Mouse (Mus musculus) hindbrain, embryonic 16.5 days (tissue): Measurements from ENCODE around the gene Mfap2. TPM values are rescaled to one million over a fixed set of nuclear protein-coding genes. Genes with fewer than 3 reads are reported as not detected.

Source experiments
- ATAC-seq: fragments of 200-750 bp; cut with Nextera tagmentation; 2 replicates; pipeline ENCODE4 v1.8.0; 2017; ENCODE audit warnings: moderate TSS enrichment, moderate library complexity
- H3K27ac ChIP-seq: fragments of 300-500 bp; sonication (generic); 2 replicates; pipeline ENCODE4 v1.5.1; 2014; ENCODE audit warnings: low read depth, mild to moderate bottlenecking, control low read depth, low read length, moderate library complexity
- H3K27me3 ChIP-seq: fragments of 300-500 bp; sonication (generic); replicated peaks from 2 replicates; pipeline ENCODE4 v1.6.1; 2014; ENCODE audit warnings: low read length; ENCODE audit not compliant: control insufficient read depth, insufficient read depth
- H3K36me3 ChIP-seq: fragments of 300-500 bp; sonication (generic); 2 replicates; pipeline ENCODE4 v1.6.1; 2014; ENCODE audit warnings: mild to moderate bottlenecking, low read length, moderate library complexity, mixed read lengths; ENCODE audit not compliant: control insufficient read depth, insufficient read depth
- H3K4me1 ChIP-seq: fragments of 300-500 bp; sonication (generic); 2 replicates; pipeline ENCODE4 v1.6.1; 2014; ENCODE audit warnings: low read depth, low read length; ENCODE audit not compliant: control insufficient read depth, insufficient read depth
- H3K4me2 ChIP-seq: fragments of 300-500 bp; sonication (generic); 2 replicates; pipeline ENCODE4 v1.6.1; 2014; ENCODE audit warnings: mild to moderate bottlenecking, low read length, control low read depth, moderate library complexity
- H3K4me3 ChIP-seq: fragments of 300-500 bp; sonication (generic); 2 replicates; pipeline ENCODE4 v1.5.1; 2014; ENCODE audit warnings: mild to moderate bottlenecking, low read length, control low read depth, moderate library complexity
- H3K9ac ChIP-seq: fragments of 300-500 bp; sonication (generic); 2 replicates; pipeline ENCODE4 v1.6.1; 2014; ENCODE audit warnings: low read depth, mild to moderate bottlenecking, control low read depth, low read length, moderate library complexity
- H3K9me3 ChIP-seq: fragments of 300-500 bp; sonication (generic); 2 replicates; pipeline ENCODE4 v1.6.1; 2014; ENCODE audit warnings: mild to moderate bottlenecking, low read length, moderate library complexity; ENCODE audit not compliant: control insufficient read depth
- WGBS: fragments of 180-500 bp; shearing (Covaris S2); extraction: QIAGEN DNeasy Blood & Tissue Kit; methylation state at CpG from one replicate; pipeline ENCODE4 v1.1.7; 2014; 5-methylcytosine and 5-hydroxymethylcytosine counted together
- polyA plus RNA-seq: library from polyadenylated mRNA; unstranded; fragments of >200 nt; fragmentation: Nextera tagmentation; extraction: Ambion mirVana; gene quantifications from 2 replicates; pipeline ENCODE4 v1.2.1, GENCODE M21; 2015

Gene Mfap2
- polyA plus RNA-seq, 1 experiment from 2014 or later: 130 TPM

DNA sequence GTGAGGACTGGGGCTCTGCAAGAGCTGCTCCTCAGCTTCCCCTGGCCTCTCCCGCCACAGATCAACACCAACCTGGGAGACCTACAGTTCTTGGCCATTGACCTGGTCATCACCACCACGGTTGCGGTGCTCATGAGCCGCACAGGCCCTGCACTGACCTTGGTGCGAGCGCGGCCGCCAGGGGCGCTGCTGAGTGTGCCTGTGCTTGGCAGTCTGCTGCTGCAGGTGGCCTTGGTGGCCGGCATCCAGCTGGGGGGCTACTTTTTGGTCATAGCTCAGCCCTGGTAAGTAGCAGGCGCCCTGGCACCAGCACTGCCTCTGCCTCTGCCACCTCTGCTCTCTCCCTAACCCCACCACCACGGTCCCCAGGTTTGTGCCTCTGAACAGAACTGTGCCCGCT, 4.2 kb upstream of the Mfap2 start:
- ATAC-seq: no peak
- H3K27me3 ChIP-seq: no peaks in the 10 kb centered on the region
- H3K4me1 ChIP-seq: no peaks in the 10 kb centered on the region
- H3K27ac ChIP-seq: no peak overlapping the region
- H3K4me2 ChIP-seq: no peak overlapping the region
- H3K9ac ChIP-seq: no peak overlapping the region
- no peak overlapping the region for H3K4me3 ChIP-seq
- no peaks in the 10 kb centered on the region for H3K9me3 ChIP-seq
- WGBS: 81% methylated on average over 13 of the region's 13 CpGs
- H3K36me3 ChIP-seq: peaks cover 49% of the 10 kb centered on the region

DNA sequence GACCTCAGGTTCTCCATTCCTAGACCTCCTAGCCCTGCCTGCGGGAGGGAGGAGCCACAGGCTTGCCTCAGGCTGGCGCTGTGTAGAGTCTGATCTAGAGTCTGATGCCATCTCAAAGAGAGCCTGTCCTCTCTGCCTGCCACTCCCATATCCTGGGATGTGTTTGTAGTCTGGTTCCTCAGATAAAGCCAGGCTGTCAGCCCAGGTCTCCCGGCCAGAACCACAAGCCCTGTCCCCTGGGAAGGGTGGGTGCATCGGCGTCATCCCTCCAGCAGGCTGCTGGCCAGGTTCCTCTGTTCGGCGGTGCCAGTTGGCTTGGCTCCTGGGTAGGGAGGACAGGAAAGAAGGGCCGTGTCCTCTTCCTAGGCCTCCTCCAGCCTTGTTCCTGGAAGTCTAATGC, 2.2 kb upstream of the Mfap2 start:
- H3K9me3 ChIP-seq: no peaks in the 10 kb centered on the region
- peaks cover 39% of the 10 kb centered on the region for H3K36me3 ChIP-seq
- no peak for ATAC-seq
- H3K27ac ChIP-seq: no peak overlapping the region
- 78% methylated on average over 8 of the region's 8 CpGs for WGBS
- no peak overlapping the region for H3K4me3 ChIP-seq
- no peak overlapping the region for H3K9ac ChIP-seq
- H3K4me1 ChIP-seq: peaks cover 18% of the 10 kb centered on the region
- no peak overlapping the region for H3K4me2 ChIP-seq
- no peaks in the 10 kb centered on the region for H3K27me3 ChIP-seq

- Histone ChIP-seq H3K4me3 (peak overlapping the region; percentile 71), H3K27ac (peak overlapping the region; percentile 81), H3K9me3 (no peaks in the 10 kb centered on the region), H3K36me3 (peaks cover 23% of the 10 kb centered on the region), H3K4me2 (peak overlapping the region; percentile 67), H3K27me3 (no peaks in the 10 kb centered on the region), H3K9ac (peak overlapping the region; percentile 83), H3K4me1 (peaks cover 18% of the 10 kb centered on the region)
- WGBS: under 1% methylated on average over 25 of the region's 26 CpGs
- ATAC-seq: peak; percentile 78
Observed at GRCm38 (mm10) chr4:141010526-141010925, 308 bp downstream of the Mfap2 start.

DNA sequence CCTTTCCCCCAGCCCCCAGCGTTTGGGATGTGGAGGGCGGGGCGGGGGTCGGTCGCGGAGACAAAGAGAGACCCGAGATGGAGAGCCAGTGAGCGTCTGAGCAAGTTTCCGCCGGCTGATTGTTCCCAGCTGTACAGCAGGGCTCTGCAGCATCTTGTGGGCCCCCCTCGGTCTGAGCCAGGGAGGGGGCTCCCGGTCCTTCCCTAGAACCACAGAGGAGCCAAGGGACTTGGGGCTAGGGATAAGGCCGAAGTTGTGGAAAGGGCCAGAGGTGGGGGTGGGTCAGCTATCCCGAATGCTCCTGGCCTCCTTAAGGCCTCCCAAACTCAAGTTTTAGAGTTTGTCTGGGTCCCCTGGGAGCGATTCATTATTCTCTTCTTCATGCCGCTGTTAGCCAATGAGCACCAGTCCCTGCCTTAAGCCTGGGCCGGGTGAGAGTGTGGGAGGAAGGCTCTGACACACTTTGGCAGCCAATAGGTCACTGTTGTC, 767 bp downstream of the Mfap2 start:
- Histone ChIP-seq H3K9ac (peak overlapping the region; percentile 83), H3K27me3 (no peaks in the 10 kb centered on the region), H3K27ac (peak overlapping the region; percentile 81), H3K9me3 (no peaks in the 10 kb centered on the region), H3K4me1 (peaks cover 18% of the 10 kb centered on the region), H3K36me3 (peaks cover 24% of the 10 kb centered on the region), H3K4me2 (peak overlapping the region; percentile 67), H3K4me3 (peak overlapping the region; percentile 71)
- peak; percentile 43 for ATAC-seq
- 0% methylated on average over 17 of the region's 17 CpGs for whole genome bisulfite sequencing

- peak overlapping the region; percentile 83 for H3K9ac ChIP-seq
- no peaks in the 10 kb centered on the region for H3K9me3 ChIP-seq
- no peaks in the 10 kb centered on the region for H3K27me3 ChIP-seq
- peaks cover 19% of the 10 kb centered on the region for H3K36me3 ChIP-seq
- peak; percentile 35 for ATAC-seq
- 32% methylated on average over 14 of the region's 14 CpGs for WGBS
- H3K4me3 ChIP-seq: peak overlapping the region; percentile 71
- H3K27ac ChIP-seq: peak overlapping the region; percentile 81
- peak overlapping the region; percentile 67 for H3K4me2 ChIP-seq
- H3K4me1 ChIP-seq: peaks cover 18% of the 10 kb centered on the region
Observed at GRCm38 (mm10) chr4:141011556-141012328, 1.5 kb downstream of the Mfap2 start.

DNA sequence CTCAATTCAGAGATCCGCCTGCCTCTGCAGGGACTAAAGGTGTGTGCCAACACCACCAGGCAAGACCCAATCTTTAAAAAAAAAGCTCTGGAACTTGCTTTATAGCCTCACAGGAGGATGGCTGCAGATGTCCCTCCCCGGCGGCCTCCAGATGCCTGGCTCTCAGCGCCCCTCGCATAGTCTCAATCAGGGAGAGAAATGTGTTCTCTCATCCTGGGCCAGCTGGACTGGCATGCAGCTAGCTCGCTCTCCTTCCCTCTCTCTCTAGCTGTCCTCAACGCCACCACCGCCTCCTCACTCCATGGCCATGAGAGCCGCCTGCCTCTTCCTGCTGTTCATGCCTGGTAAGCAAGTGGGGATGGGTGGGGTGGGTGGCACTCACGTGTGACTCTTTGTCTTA, 2.3 kb downstream of the Mfap2 start:
- Histone ChIP-seq H3K9ac (no peak overlapping the region), H3K9me3 (no peaks in the 10 kb centered on the region), H3K4me2 (peak overlapping the region; percentile 67), H3K27ac (no peak overlapping the region; the same call in 1 of the 2 replicates), H3K4me1 (peaks cover 18% of the 10 kb centered on the region), H3K36me3 (peaks cover 14% of the 10 kb centered on the region), H3K4me3 (no peak overlapping the region), H3K27me3 (no peaks in the 10 kb centered on the region)
- 58% methylated on average over 10 of the region's 10 CpGs for whole genome bisulfite sequencing
- no peak for ATAC-seq

DNA sequence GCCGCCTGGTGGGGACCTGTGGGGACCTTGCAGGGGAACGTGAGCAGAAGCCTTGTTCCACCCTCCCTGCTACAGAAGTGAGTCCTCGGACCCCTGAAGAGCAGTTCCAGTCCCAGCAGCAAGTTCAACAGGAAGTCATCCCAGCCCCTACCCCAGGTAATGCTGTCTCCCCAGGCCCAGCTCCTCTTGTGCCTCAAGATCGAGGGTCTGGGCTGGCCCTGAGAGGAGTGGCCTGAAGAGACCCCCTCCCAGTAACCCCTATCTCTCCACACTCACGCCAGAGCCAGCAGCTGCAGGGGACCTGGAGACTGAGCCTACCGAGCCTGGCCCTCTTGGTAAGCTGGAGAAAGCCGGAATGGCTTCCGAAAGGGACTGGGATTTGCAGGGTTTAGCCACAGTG, 3.9 kb downstream of the Mfap2 start:
- Histone ChIP-seq H3K4me2 (no peak overlapping the region), H3K36me3 (peaks cover 14% of the 10 kb centered on the region), H3K4me1 (peaks cover 18% of the 10 kb centered on the region), H3K9me3 (no peaks in the 10 kb centered on the region), H3K4me3 (no peak overlapping the region), H3K27ac (no peak overlapping the region), H3K27me3 (no peaks in the 10 kb centered on the region), H3K9ac (no peak overlapping the region)
- 73% methylated on average over 8 of the region's 8 CpGs for WGBS
- ATAC-seq: no peak

DNA sequence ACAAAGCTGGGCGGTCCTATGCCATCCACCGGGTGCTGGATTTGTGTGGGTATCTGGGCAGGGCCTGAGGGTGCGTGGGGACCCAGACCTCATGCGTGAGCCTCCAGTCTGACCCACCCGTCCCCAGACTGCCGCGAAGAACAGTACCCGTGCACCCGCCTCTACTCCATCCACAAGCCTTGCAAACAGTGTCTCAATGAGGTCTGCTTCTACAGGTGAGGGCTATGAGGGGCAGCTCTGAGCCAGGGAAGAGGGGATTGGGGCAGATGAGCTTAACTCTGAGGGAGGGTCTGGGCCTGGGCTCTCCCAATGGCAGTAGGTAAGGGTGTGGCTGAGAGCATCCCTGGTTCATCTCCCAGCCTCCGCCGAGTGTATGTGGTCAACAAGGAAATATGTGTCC, 4.6 kb downstream of the Mfap2 start:
- ATAC-seq: no peak
- H3K4me1 ChIP-seq: peaks cover 20% of the 10 kb centered on the region
- H3K9me3 ChIP-seq: no peaks in the 10 kb centered on the region
- no peak overlapping the region for H3K27ac ChIP-seq
- H3K36me3 ChIP-seq: peaks cover 14% of the 10 kb centered on the region
- H3K27me3 ChIP-seq: no peaks in the 10 kb centered on the region
- no peak overlapping the region for H3K4me3 ChIP-seq
- no peak overlapping the region for H3K4me2 ChIP-seq
- H3K9ac ChIP-seq: no peak overlapping the region
- WGBS: 90% methylated on average over 11 of the region's 11 CpGs

GRCm38 (mm10) chr4:141015356-141015755, 5.1 kb downstream of the Mfap2 start:
- no peaks in the 10 kb centered on the region for H3K9me3 ChIP-seq
- ATAC-seq: no peak
- no peak overlapping the region for H3K9ac ChIP-seq
- H3K36me3 ChIP-seq: peaks cover 14% of the 10 kb centered on the region
- H3K4me2 ChIP-seq: no peak overlapping the region
- no peaks in the 10 kb centered on the region for H3K27me3 ChIP-seq
- 66% methylated on average over 7 of the region's 7 CpGs for WGBS
- H3K27ac ChIP-seq: no peak overlapping the region
- H3K4me3 ChIP-seq: no peak overlapping the region
- H3K4me1 ChIP-seq: peaks cover 23% of the 10 kb centered on the region
